Comparison of ENCODE assay signal across 10 mouse cellular contexts in the genomic region with DNA sequence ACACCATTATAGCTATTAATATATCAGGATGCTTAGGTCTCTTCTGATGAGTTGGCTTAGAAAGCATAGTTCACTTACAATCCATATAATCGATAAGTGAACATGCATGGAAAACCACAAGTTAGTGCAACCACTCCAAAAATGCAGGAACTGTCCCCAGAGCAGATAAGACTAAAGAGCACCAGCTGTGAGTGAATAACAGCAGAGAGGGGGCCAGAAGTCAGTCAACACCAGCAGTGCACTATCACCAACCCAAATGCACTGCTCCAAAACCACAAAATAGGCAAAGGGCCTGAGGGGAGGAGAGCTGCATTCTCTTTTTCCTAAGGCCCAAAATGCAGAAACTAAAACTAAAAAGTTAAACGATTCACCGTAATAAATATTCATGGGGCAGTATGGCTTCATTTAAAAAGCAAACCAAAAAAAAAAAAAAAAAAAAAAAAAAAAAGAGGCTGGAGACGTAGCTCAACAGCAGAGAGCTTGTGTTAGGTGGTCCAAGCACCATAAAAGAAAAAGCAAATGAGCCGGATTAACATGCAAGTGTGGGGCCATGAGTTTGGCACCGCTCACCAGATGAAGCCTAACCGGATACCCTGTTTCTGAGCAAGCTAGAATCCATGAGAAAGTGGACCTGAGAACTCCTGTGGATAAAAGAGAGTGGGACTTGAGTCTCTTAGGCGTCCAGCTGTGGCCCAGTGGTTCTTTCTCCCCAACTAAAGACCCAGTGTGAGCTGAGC. TPM values are rescaled to one million over a fixed set of nuclear protein-coding genes. Genes with fewer than 3 reads are reported as not detected.
DNase-seq lines count a peak whose midpoint lies in the region; ATAC-seq and TF ChIP-seq lines count a peak whose summit lies in the region.
"Had no signal": no experiment of that assay in that cellular context is flagged by ENCODE, and none has a peak within 500 bp of the region (broad histone marks: within the 10 kb centered on the region; RNA-seq: fewer than 3 reads in every experiment).

No protein-coding gene starts in this region.

- DNase-seq in layer of hippocampus, adult 2 months (ENCODE audit: low spot score in 2 of 2) = no peak
- no peak for DNase-seq in layer of hippocampus, adult 9-10 months (ENCODE audit: low spot score)
- peak; percentile 50 for DNase-seq in MEL-GATA-1-ER (ENCODE audit: extremely low read depth, low read depth)
- DNase-seq in kidney, adult 9 months = no peak
- DNase-seq: cerebellum, adult 9-10 months had no signal

- peak; percentile 37; the same call in 1 of the 2 replicates for ATAC-seq in liver, embryonic 15.5 days (ENCODE audit: insufficient read depth)
- no peak for ATAC-seq in intestine, embryonic 16.5 days

- no peaks in the 10 kb centered on the region for H3K36me3 ChIP-seq in liver, embryonic 15.5 days (replicated peaks)
- no peaks in the 10 kb centered on the region for H3K36me3 ChIP-seq in intestine, embryonic 16.5 days (ENCODE audit: control insufficient read depth, insufficient read depth, low read length)
- H3K36me3 ChIP-seq: heart, embryonic 15.5 days; kidney, embryonic 15.5 days had no signal

- H3K27ac ChIP-seq in layer of hippocampus, adult 2 months = peak overlapping the region; percentile 63
- H3K27ac ChIP-seq in embryonic fibroblast, embryonic 13.5 days (ENCODE audit: insufficient read depth, low read length) = peak overlapping the region; percentile 27; the same call in 1 of the 2 replicates
- H3K27ac ChIP-seq in liver, embryonic 15.5 days (replicated peaks) = no peak overlapping the region
- H3K27ac ChIP-seq in intestine, embryonic 16.5 days (ENCODE audit: low read length) = no peak overlapping the region
- H3K27ac ChIP-seq: heart, embryonic 15.5 days; kidney, embryonic 15.5 days had no signal

- no peak overlapping the region for H3K4me2 ChIP-seq in liver, embryonic 15.5 days
- no peak overlapping the region for H3K4me2 ChIP-seq in intestine, embryonic 16.5 days (ENCODE audit: low read depth, low read length)
- H3K4me2 ChIP-seq: heart, embryonic 15.5 days; kidney, embryonic 15.5 days had no signal

- TF ChIP-seq CTCF in layer of hippocampus, adult 2 months (conservative IDR thresholded peaks at IDR 0.05) = no peak
- no peak for TF ChIP-seq CTCF in embryonic fibroblast, embryonic 13.5 days (IDR thresholded peaks at IDR 0.05; ENCODE audit: borderline replicate concordance, insufficient read depth, low read length)

- H3K27me3 ChIP-seq in liver, embryonic 15.5 days = no peaks in the 10 kb centered on the region
- no peaks in the 10 kb centered on the region for H3K27me3 ChIP-seq in intestine, embryonic 16.5 days (replicated peaks; ENCODE audit: control insufficient read depth, insufficient read depth, low read length)
- H3K27me3 ChIP-seq: kidney, embryonic 15.5 days had no signal

- no peak for TF ChIP-seq POLR2A in embryonic fibroblast, embryonic 13.5 days (IDR thresholded peaks at IDR 0.05; ENCODE audit: low read depth, low read length)

- H3K4me3 ChIP-seq in layer of hippocampus, adult 2 months = no peak overlapping the region
- H3K4me3 ChIP-seq in embryonic fibroblast, embryonic 13.5 days (ENCODE audit: insufficient read depth, low read length) = no peak overlapping the region
- no peak overlapping the region for H3K4me3 ChIP-seq in liver, embryonic 15.5 days (replicated peaks)
- H3K4me3 ChIP-seq in intestine, embryonic 16.5 days (ENCODE audit: low read length) = no peak overlapping the region
- H3K4me3 ChIP-seq: heart, embryonic 15.5 days; kidney, embryonic 15.5 days had no signal

- WGBS in liver, embryonic 15.5 days (ENCODE audit: insufficient replicate concordance) = 40% methylated on average over 8 of the region's 8 CpGs
- WGBS in intestine, embryonic 16.5 days = 75% methylated on average over 8 of the region's 8 CpGs

- no peaks in the 10 kb centered on the region for H3K9me3 ChIP-seq in liver, embryonic 15.5 days (replicated peaks)
- no peaks in the 10 kb centered on the region for H3K9me3 ChIP-seq in intestine, embryonic 16.5 days (ENCODE audit: control insufficient read depth, low read length)
- H3K9me3 ChIP-seq: heart, embryonic 15.5 days; kidney, embryonic 15.5 days had no signal

- H3K4me1 ChIP-seq in embryonic fibroblast, embryonic 13.5 days (ENCODE audit: control insufficient read depth, insufficient read depth, low read length) = peaks cover 11% of the 10 kb centered on the region
- peaks cover 38% of the 10 kb centered on the region for H3K4me1 ChIP-seq in liver, embryonic 15.5 days (replicated peaks)
- no peaks in the 10 kb centered on the region for H3K4me1 ChIP-seq in intestine, embryonic 16.5 days (ENCODE audit: control insufficient read depth, insufficient read depth, low read length)
- H3K4me1 ChIP-seq: heart, embryonic 15.5 days; kidney, embryonic 15.5 days had no signal

- H3K9ac ChIP-seq in liver, embryonic 15.5 days = no peak overlapping the region
- H3K9ac ChIP-seq in intestine, embryonic 16.5 days (ENCODE audit: low read depth, low read length) = no peak overlapping the region
- H3K9ac ChIP-seq: heart, embryonic 15.5 days; kidney, embryonic 15.5 days had no signal

RNA-seq across cellular contexts. Expression of a gene that starts 12.2 kb away (rescaled TPM):
- total RNA-seq in layer of hippocampus, adult 2 months (2021) = 10 to 100 TPM; 37.1 to 40.7 TPM
- polyA plus RNA-seq in embryonic fibroblast, embryonic 13.5 days (2011; ENCODE audit: insufficient read length, low read depth, missing spikeins) = 3.1 and 7.1 TPM in 2 replicates
- polyA plus RNA-seq in liver, embryonic 15.5 days (2015; fragmentation: Nextera tagmentation; extraction: Ambion mirVana) = 291 and 294 TPM in 2 replicates
- polyA plus RNA-seq in intestine, embryonic 16.5 days (2015; fragmentation: Nextera tagmentation; extraction: Ambion mirVana) = 39.4 and 46.2 TPM in 2 replicates

Comparison
In these comparisons a context has a peak if more than half of its experiments do, and no peak if none do; other contexts are left out.
1. H3K27ac ChIP-seq: peak in layer of hippocampus, adult 2 months (single experiment) and embryonic fibroblast, embryonic 13.5 days (single experiment); none in liver, embryonic 15.5 days (single experiment) and intestine, embryonic 16.5 days (single experiment).